Mouse (Mus musculus): Measurements from ENCODE around the gene Gm8267.
"Not testable (repeated sequence)": the region's sequence is repeated elsewhere in the genome, so short reads cannot be mapped to it uniquely, and the experiment has no call there.

Gene Gm8267

DNA sequence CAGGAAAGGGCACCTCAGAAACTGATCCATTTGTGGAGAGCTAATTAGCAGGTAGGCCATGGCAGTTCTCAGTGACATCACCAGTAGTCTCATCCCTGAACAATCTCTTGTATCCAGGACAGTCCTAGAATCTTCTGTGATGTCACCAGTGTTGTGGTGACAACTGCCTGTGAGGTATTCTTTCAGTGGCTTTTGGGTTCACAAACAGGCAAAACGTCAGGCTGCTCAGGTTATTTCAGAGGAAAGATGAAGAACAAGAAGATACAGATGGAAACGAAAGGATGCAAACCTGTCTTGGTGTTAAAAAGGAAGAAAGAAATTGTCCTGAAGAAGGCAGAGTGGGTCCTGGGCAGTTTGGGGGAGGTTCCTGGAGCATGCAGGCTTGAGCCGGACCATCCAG, at the start of gene Gm8267:
Gm8267 (minus strand) TSS at position 101 of the 400 bp plus-strand sequence.
- DNase-seq: no peak

DNA sequence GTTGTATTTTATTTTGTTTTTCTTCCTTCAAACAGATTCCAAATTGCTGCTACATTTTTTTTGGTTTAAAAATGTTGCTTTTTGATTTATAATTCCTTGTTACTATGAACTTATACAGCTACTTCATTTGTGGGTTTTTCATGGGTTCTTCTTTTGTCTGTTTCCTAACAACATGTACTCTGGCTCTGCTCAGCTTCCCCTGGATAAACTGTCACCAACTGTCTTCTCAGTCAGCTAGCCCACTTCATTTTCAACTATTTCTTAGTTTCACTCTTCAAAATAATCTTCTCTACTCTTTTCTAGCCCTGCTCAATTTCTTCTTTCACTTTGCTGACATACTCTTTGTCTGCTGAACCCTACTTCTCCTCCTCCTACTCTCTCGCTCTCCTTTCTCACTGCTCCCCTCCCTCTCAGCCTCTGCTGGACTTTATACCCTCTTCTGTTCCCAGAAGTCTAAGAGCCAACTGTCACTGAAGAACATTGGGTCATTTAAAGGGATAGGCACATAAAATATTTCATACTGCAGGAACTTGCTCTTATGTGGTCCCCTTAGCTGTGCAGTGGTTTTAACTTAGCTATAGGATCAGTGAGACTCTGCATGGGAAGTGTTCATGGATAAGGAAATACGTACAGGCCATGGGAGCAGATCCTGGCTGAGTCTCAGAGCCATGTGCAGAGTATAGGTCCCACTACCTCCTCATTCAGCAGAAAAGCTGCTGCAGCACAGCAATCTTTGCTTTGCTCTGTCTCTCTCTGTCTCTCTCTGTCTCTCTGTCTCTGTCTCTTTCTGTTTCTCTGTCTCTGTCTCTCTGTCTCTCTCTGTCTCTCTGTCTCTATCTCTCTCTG, 39.6 kb upstream of the Gm8267 start:
- DNase-seq: peak in 1 of 2 experiments; percentile 7

DNA sequence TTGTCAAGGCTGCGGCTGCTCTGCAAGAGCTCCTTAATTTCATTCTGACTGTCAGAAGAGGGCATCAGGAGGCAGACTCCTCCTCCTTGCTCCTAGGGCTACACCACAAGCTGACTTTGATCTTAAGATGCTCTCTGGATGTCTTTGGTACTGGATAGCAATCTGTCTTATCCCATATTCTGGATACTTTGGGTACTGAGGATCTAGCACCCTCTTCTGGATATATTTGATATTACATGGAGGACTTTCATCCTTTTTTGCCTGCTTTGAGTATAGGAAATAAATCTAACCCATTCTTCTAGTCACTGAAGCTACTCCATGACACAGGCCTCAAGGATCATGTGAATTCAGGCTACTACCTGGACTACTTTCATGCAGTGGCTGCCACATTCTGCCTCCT, 7.4 kb downstream of the Gm8267 start:
- DNase-seq: not testable (repeated sequence)

DNA sequence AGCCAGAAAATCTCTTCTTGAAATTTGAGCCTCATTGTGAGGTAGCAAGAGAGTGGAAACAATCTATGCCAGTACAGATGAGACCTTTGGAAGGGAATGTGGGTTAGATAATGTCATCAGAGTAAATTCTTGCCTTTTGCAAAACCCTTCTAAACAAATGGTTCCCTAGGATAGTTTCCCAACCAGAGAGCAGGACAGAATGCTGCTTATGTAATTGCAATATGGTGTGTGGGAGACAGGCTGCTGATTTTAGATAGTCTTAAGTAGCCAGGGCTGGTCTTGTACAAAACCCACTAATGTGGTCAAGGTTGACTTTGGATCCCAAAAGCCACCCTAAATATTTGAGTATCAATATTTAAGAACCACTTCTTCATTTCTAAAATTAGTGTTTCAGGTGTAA, 19.4 kb downstream of the Gm8267 start:
- not testable (repeated sequence) for DNase-seq

DNA sequence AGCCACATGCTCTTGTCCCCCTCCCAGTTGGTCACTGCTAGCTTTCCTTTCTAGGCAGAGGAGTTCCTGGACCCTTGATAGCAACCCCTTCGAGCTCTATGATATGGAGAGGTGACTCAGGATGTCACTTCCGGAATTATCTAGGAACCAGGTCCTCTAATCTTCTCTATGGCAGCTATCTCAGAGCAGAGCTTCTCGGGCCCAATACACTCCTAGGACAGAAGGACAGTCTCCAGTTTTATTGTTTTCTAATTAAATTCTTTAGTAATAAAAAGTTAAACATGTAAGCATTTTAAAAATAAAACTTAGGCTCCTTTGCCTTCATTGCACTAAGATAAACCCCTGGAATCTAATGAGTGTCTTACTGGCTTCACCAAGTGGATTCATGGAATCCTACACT, 43.8 kb downstream of the Gm8267 start, which contains the start of gene Gm8257:
Gm8257 (minus strand) TSS at position 101 of the 400 bp plus-strand sequence.
- not testable (repeated sequence) for DNase-seq

All from kidney, postnatal 4 days (tissue).